Mouse (Mus musculus) midbrain, embryonic 16.5 days (tissue): Measurements from ENCODE around the gene Col5a1. TPM values are rescaled to one million over a fixed set of nuclear protein-coding genes. Genes with fewer than 3 reads are reported as not detected.

Source experiments
- ATAC-seq: fragments of 200-750 bp; cut with Nextera tagmentation; 2 replicates; pipeline ENCODE4 v1.8.0; 2017; ENCODE audit warnings: moderate TSS enrichment
- H3K27ac ChIP-seq: fragments of 300-500 bp; sonication (generic); 2 replicates; pipeline ENCODE4 v1.5.1; 2014; ENCODE audit warnings: mild to moderate bottlenecking, low read length, mixed read lengths
- H3K27me3 ChIP-seq: fragments of 300-500 bp; sonication (generic); 2 replicates; pipeline ENCODE4 v1.6.1; 2014; ENCODE audit warnings: low read depth, low read length, mixed read lengths; ENCODE audit not compliant: control insufficient read depth, insufficient read depth
- H3K36me3 ChIP-seq: fragments of 300-500 bp; sonication (generic); 2 replicates; pipeline ENCODE4 v1.6.1; 2014; ENCODE audit warnings: mild to moderate bottlenecking, low read length, moderate library complexity, mixed read lengths; ENCODE audit not compliant: control insufficient read depth, insufficient read depth
- H3K4me1 ChIP-seq: fragments of 300-500 bp; sonication (generic); 2 replicates; pipeline ENCODE4 v1.6.1; 2014; ENCODE audit warnings: mild to moderate bottlenecking, low read length, mixed read lengths; ENCODE audit not compliant: control insufficient read depth, insufficient read depth
- H3K4me2 ChIP-seq: fragments of 300-500 bp; sonication (generic); 2 replicates; pipeline ENCODE4 v1.6.1; 2014; ENCODE audit warnings: mild to moderate bottlenecking, low read length, mixed read lengths
- H3K4me3 ChIP-seq: fragments of 300-500 bp; sonication (generic); 2 replicates; pipeline ENCODE4 v1.5.1; 2014; ENCODE audit warnings: low read depth, mild to moderate bottlenecking, low read length, moderate library complexity, mixed read lengths
- H3K9ac ChIP-seq: fragments of 300-500 bp; sonication (generic); 2 replicates; pipeline ENCODE4 v1.6.1; 2014; ENCODE audit warnings: low read depth, low read length, mixed read lengths
- H3K9me3 ChIP-seq: fragments of 300-500 bp; sonication (generic); replicated peaks from 2 replicates; pipeline ENCODE4 v1.6.1; 2014; ENCODE audit warnings: mild to moderate bottlenecking, low read length, mixed read lengths; ENCODE audit not compliant: control insufficient read depth, poor library complexity, severe bottlenecking
- WGBS: fragments of 180-500 bp; shearing (Covaris S2); extraction: QIAGEN DNeasy Blood & Tissue Kit; methylation state at CpG from one replicate; pipeline ENCODE4 v1.1.7; 2014; 5-methylcytosine and 5-hydroxymethylcytosine counted together
- polyA plus RNA-seq: library from polyadenylated mRNA; unstranded; fragments of >200 nt; fragmentation: Nextera tagmentation; extraction: Ambion mirVana; gene quantifications from 2 replicates; pipeline ENCODE4 v1.2.1, GENCODE M21; 2015

Col5a1 gene
- polyA plus RNA-seq, 1 experiment from 2014 or later, result 5.9 TPM

- Histone ChIP-seq H3K4me1 (no peaks in the 10 kb centered on the region), H3K27ac (no peak overlapping the region), H3K4me2 (no peak overlapping the region), H3K9ac (no peak overlapping the region), H3K4me3 (no peak overlapping the region), H3K36me3 (no peaks in the 10 kb centered on the region), H3K9me3 (no peaks in the 10 kb centered on the region), H3K27me3 (no peaks in the 10 kb centered on the region)
- no peak for ATAC-seq
- WGBS, result 72% methylated on average over 2 of the region's 2 CpGs
These were observed 19.2 kb downstream of the Col5a1 start for GRCm38 (mm10) chr2:27905411-27905810.

- no peak for ATAC-seq
- no peak overlapping the region for H3K4me3 ChIP-seq
- H3K36me3 ChIP-seq, result no peaks in the 10 kb centered on the region
- H3K27ac ChIP-seq, result no peak overlapping the region
- no peaks in the 10 kb centered on the region for H3K4me1 ChIP-seq
- no peak overlapping the region for H3K9ac ChIP-seq
- H3K4me2 ChIP-seq, result no peak overlapping the region
- 83% methylated on average over 3 of the region's 3 CpGs for WGBS
- H3K27me3 ChIP-seq, result no peaks in the 10 kb centered on the region
- H3K9me3 ChIP-seq, result no peaks in the 10 kb centered on the region
These were observed 24.3 kb downstream of the Col5a1 start for GRCm38 (mm10) chr2:27910501-27910900.

DNA sequence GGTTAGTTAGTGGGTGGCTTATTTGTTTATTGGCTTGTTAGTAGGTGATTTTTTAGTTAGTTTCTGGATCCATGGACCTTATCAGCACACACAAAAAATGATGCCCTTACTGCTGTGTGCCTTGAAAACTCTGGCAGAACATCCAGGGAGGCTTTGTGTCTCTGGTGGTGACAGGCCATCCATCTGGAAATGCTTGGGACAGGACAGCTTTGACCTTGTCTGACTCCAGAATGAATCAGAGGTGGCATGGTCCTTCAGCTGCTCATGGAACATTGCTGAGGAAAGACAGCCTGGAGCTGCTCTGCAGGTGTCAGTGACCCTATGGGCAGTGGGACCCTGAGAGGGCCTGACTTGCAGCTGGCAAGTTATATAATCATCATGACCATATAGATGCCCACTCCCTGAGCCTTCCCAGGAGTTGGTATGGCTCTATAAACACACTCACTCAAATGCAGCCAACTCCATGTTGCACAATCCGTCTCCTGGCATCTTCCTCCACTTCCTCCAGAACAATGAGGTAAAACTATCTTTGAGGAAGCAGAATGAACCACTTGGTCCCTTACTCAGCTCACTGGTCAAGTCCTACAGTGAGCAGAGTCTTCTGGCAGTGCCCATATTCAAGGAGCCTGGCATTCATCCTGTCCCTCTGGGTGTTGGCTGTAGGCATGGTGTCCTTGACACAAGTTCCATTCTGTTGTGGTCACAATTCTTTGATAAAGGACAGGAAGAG, 26.5 kb downstream of the Col5a1 start:
- H3K27ac ChIP-seq, result no peak overlapping the region
- no peak overlapping the region for H3K4me3 ChIP-seq
- no peaks in the 10 kb centered on the region for H3K36me3 ChIP-seq
- no peaks in the 10 kb centered on the region for H3K4me1 ChIP-seq
- no peaks in the 10 kb centered on the region for H3K9me3 ChIP-seq
- no peak for ATAC-seq
- WGBS, result 89% methylated on average over 1 of the region's 1 CpGs
- H3K27me3 ChIP-seq, result no peaks in the 10 kb centered on the region
- H3K4me2 ChIP-seq, result no peak overlapping the region
- H3K9ac ChIP-seq, result no peak overlapping the region

DNA sequence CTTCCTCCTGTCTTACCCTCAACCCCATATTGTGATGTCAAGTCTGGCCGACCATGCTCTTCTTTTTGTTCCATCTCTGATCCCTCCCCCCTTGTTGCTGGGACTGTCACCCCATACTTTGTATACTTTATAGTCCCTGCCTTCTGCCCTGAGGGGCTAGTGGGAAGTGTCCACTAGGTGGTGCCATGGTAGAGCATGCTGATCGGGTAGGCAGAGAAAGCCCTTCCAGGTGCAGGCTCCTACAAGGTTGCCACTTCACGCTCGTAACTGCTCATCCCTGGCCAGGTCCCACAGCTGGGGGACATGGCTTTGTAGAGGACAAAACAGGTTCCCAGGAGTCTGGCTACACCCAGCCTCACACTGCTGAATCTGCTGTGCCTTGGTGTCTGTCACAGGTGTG, 29.5 kb downstream of the Col5a1 start:
- Histone ChIP-seq H3K27ac (no peak overlapping the region), H3K4me3 (no peak overlapping the region), H3K9ac (no peak overlapping the region), H3K9me3 (no peaks in the 10 kb centered on the region), H3K27me3 (no peaks in the 10 kb centered on the region), H3K4me2 (no peak overlapping the region), H3K4me1 (no peaks in the 10 kb centered on the region), H3K36me3 (no peaks in the 10 kb centered on the region)
- 73% methylated on average over 4 of the region's 4 CpGs for WGBS
- ATAC-seq, result no peak

DNA sequence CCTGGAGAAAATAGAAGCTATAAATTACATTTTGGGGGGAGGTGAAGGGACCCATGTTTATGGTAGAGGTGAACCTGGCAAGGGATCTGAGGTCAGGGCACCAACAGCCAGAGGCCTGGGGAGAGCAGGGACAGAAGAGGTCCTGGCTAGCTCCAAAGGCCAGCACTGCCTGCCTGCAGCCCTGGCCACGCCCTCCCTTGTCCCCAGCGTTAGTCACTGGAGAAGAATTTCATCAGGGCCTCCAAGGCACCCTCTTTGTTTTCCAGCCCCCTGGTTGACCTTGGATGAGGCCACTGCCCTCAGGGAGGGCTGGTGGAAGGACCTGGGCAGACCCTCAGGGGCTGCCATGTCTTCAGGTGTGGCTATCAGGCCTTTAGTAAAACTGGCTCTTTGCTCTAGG, 30.1 kb downstream of the Col5a1 start:
- no peak overlapping the region for H3K9ac ChIP-seq
- no peaks in the 10 kb centered on the region for H3K36me3 ChIP-seq
- no peak overlapping the region for H3K27ac ChIP-seq
- WGBS, result 49% methylated on average over 2 of the region's 2 CpGs
- no peaks in the 10 kb centered on the region for H3K9me3 ChIP-seq
- H3K27me3 ChIP-seq, result no peaks in the 10 kb centered on the region
- no peak overlapping the region for H3K4me2 ChIP-seq
- ATAC-seq, result no peak
- no peaks in the 10 kb centered on the region for H3K4me1 ChIP-seq
- H3K4me3 ChIP-seq, result no peak overlapping the region

- H3K4me2 ChIP-seq, result no peak overlapping the region
- H3K27ac ChIP-seq, result no peak overlapping the region
- no peak overlapping the region for H3K9ac ChIP-seq
- no peaks in the 10 kb centered on the region for H3K36me3 ChIP-seq
- no peaks in the 10 kb centered on the region for H3K4me1 ChIP-seq
- no peaks in the 10 kb centered on the region for H3K27me3 ChIP-seq
- WGBS, result 94% methylated on average over 3 of the region's 3 CpGs
- H3K4me3 ChIP-seq, result no peak overlapping the region
- no peaks in the 10 kb centered on the region for H3K9me3 ChIP-seq
- ATAC-seq, result no peak
These were observed 31.0 kb downstream of the Col5a1 start for GRCm38 (mm10) chr2:27917177-27917576.

GRCm38 (mm10) chr2:27918106-27918505, 31.9 kb downstream of the Col5a1 start:
- 88% methylated on average over 7 of the region's 7 CpGs for WGBS
- Histone ChIP-seq H3K4me2 (no peak overlapping the region), H3K27me3 (no peaks in the 10 kb centered on the region), H3K4me1 (no peaks in the 10 kb centered on the region), H3K4me3 (no peak overlapping the region), H3K9ac (no peak overlapping the region), H3K27ac (no peak overlapping the region), H3K9me3 (no peaks in the 10 kb centered on the region), H3K36me3 (no peaks in the 10 kb centered on the region)
- no peak for ATAC-seq

DNA sequence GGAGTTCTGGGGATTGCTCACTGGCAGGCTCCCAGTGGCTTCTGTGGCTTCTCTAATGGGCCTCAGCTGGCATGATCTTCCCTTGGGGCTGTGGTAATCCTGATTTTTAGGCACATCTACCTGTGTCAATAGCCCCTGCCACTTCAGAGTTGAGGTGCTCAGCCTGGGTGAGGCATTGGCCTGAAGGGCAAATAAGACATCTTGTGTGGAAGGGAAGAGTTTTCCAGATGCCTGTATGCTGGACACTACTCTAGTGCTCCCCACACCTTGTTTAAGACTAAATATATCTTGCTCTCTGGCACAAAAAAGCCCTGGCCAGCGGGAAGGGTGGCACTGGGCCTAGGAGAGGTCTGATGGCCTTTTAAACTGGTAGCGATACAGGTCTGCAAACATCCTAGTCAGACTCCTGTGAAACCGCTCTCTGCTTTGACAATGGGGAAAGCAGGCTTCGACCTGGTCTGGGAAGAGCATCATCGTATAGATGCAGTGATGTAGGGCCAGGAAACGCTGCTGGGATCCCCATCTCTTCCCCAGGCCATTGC, 33.2 kb downstream of the Col5a1 start:
- Histone ChIP-seq H3K27ac (no peak overlapping the region), H3K36me3 (no peaks in the 10 kb centered on the region), H3K4me1 (no peaks in the 10 kb centered on the region), H3K4me3 (no peak overlapping the region), H3K9me3 (no peaks in the 10 kb centered on the region), H3K27me3 (no peaks in the 10 kb centered on the region), H3K9ac (no peak overlapping the region), H3K4me2 (no peak overlapping the region)
- WGBS, result 88% methylated on average over 6 of the region's 6 CpGs
- no peak for ATAC-seq

DNA sequence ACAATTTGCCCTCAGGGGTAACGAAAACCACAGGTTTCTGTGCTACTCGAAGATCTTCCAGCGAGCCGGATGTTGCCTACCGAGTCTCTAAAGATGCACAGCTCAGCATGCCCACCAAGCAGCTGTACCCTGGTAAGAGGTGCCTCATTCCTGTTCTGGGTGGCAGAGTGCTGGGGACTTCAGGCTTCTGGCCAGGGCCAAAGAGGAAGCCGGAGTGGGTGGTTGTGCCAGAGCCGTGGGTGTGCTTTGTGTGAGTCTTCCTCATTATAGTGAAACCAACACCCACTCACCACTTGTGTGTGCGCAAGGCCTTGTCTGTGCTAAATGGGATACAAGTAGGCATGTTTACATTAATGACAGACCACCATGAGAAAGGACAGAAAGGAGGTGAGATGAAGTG, 35.8 kb downstream of the Col5a1 start:
- 0 out of 2 replicates have a peak, but pooled peaks cover 2% of the 10 kb centered on the region for H3K4me1 ChIP-seq
- whole genome bisulfite sequencing, result 88% methylated on average over 8 of the region's 8 CpGs

More for the DNA sequence above, 35.8 kb downstream of the Col5a1 start:
- no peaks in the 10 kb centered on the region for H3K9me3 ChIP-seq
- H3K4me3 ChIP-seq, result no peak overlapping the region
- no peak overlapping the region for H3K27ac ChIP-seq
- H3K27me3 ChIP-seq, result no peaks in the 10 kb centered on the region
- no peak for ATAC-seq
- no peak overlapping the region for H3K4me2 ChIP-seq
- no peak overlapping the region for H3K9ac ChIP-seq
- no peaks in the 10 kb centered on the region for H3K36me3 ChIP-seq
